Mouse (Mus musculus): Measurements from ENCODE around the gene Pacs1. TPM values are rescaled to one million over a fixed set of nuclear protein-coding genes. Genes with fewer than 3 reads are reported as not detected.

The Pacs1 gene
- total RNA-seq (2023) = 95.0 TPM

GRCm38 (mm10) chr19:5272801-5273733 lies at the start of gene Pacs1:
TSS of gene Pacs1 (minus strand) at chr19:5273119.

DNA sequence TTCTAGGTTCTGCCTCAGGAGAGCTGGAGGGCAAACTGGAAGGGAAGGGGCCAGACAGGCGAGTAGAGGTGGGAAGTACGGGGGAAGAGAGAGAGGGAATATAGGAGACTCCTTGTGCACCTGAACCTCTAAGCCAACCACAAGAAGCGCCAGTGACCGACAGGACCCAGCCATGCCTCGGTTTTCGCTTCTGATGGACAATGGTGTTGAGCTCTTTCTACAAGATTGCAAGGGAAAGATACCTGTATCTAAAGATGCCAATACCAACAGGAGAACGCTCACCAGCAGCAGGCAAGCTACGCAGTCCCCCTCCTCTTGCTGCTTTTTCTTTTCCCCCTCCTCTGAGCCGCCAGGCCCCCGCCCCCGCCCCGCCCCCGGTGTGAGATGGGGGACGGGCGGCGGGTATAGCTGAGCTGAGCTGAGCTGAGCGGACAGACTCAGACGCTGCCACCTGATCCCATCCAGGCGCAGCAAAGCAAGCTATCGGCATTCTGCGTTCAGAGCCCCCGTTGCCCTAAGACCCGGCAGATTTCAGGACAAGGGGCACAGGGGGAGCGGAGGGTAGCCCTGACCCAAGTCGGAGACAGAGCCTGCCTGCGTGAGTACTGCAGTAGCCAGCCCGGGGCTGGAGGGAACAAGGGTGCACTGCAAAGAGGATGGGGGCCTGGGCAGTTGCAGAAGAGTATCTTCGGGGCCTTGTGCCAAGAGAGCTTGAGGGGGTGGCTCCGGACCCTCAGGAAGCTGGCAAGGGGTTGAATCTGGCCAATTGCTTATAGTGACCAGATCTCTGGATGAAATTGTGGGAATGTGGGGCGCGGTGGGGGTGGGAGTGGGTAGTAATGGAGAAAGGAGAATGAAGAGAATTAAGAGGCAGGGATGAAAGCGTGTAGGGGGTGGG lies 25.2 kb upstream of the Pacs1 start, which contains the start of gene Gal3st3:
Gene Gal3st3 (plus strand): TSS at position 429 of the 898 bp plus-strand sequence.

GRCm38 (mm10) chr19:5294972-5295735 lies 22.2 kb upstream of the Pacs1 start, which contains the start of gene Sf3b2:
TSS of gene Sf3b2 (minus strand) at chr19:5295455.

DNA sequence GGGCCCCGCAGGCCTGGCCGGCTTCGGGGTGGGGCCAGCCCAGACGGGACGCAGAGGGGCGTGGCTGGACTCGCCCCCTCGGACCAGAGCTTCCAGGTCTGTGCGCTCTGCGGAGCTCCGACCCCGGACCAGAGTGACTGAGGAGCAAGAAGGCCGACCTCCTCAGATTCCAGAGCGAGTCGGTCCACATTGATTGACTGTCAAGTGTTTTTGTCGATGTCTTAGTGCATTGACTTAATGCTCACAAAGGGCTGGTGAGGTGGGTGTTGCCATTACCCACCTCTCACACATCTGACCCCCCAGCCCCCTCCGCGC lies 154.6 kb downstream of the Pacs1 start, which contains the start of gene Klc2:
Gene Klc2 (minus strand): TSS at position 177 of the 315 bp plus-strand sequence.

GRCm38 (mm10) chr19:5106731-5107191 lies 166.2 kb downstream of the Pacs1 start, which contains the start of gene Rab1b:
TSS of gene Rab1b (minus strand) at chr19:5107072.

DNA sequence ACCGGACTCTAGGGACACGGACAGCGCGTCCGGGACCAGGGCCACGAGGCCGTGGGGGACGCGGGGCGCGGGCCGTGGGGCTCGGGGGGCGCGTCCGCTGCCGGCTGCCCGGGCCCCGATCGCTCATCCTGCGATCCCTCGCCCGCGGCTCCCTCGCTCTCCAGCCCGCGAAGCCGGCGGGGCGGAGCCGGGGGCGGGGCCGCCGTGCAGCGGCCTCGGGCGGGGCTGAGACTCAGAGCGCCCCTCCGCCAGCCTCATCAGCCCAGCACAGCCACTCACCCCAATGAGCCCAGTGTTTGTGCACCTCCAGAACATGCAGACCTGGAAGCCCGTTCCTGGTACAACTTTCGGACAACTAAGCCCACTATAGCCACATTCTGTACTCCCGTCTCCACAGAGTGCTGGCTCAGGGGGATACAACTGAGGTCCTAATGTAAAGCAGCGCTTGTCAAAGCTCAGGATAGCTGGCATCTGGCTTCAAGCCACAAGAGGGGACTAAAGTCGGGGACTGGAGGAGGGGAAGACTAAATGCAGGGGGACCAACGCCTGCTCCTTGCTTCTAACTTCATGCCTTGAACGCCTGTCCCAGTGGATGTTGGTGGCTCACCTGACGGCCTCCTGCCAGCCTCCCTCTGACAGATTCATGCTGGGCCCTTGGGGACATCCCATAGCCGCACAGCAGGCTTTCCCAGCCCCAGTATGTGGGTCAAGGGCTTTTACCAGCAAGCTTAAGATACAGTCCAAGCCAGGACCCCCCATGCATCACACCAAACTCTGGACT lies 174.4 kb downstream of the Pacs1 start, which contains the start of gene Cnih2:
Gene Cnih2 (minus strand): TSS at position 159 of the 781 bp plus-strand sequence.

DNA sequence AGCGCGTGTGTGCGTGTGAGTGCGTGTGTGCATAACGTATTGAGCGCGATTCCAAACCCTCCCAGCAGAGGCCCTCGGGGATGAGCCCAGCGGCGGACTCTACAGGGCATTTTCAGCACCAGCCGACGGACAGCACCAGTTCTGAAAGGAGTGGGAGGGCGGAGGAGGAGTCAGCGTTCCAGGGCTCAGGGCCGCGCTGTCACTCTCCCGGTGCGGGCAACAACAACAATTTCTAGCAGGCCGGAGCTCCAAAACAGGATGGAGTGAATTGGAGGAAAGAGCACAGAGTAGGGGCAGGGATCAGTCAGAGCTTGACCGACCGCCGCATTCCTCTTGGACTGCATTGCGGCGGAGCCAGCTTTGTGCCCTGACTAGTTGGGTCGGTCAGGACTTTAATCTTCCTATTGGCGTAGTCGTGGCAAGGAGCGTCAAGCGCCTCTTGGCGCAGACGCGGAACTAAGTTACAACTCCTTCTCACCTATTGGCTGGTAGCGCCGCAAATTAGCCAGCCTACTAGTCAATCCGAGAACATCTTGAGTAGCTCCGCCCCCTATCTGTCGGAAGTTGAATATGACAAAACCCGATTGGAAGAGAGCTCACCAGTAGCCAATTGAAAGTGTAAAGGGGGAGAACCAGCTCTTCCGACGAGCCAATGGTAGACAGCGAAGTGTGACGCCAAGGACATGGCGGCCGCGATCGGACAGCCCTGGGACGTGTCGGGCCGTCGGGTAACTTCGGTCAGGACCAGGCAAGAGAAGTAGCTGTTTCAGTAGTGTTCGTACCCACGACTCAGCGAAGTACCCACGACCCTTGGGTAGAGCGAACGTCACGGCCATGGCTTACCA lies 184.8 kb downstream of the Pacs1 start, which contains the start of gene Yif1a:
Gene Yif1a (plus strand): TSS at position 655 of the 845 bp plus-strand sequence.

DNA sequence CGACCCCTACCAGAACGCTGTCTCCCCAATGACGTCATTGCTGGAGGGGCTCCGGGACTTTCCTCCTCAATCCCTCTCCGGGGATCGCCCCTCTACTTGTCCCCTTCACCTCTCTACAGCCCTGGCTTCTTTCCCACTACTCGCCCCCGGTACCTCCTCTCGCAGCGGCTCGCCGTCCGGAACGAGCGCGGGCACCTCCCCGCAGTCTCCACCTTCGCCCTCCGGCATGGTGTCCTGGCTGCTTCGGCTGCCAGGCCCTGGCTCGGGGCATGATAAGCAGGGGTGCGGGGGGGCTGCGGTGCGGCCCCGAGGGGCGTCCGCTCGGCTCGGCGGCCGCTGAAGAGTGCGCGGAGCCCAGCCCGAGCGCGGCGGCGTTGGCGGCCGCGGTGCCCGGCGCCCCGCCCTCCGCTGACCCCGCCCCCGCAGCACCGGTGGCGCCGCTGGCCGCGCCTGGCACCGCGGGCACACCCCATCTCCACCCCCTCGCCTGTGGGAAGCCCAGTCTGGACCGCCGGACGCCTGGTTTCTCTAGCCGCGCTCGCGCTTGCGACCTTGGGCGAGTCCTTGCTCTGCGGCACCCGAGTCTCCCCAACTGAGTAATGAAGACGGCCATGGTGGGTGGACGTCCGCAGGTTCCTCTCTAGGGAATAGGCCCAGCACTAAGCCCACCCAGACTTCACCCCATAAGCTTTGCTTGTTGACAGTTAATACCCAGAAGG lies 187.6 kb downstream of the Pacs1 start, which contains the start of gene Tmem151a:
Gene Tmem151a (minus strand): TSS at position 387 of the 719 bp plus-strand sequence.

Other genes starting within 250 kb of the Pacs1 start
- 4.4 TPM for gene Slc29a2, start 249.3 kb downstream of the Pacs1 start, total RNA-seq (2023)
- gene B4gat1, start 234.3 kb downstream of the Pacs1 start, total RNA-seq (2023) = 4.3 TPM
- 1.2 TPM for gene AC124502.3, start 234.2 kb downstream of the Pacs1 start, total RNA-seq (2023)
- gene Brms1, start 231.8 kb downstream of the Pacs1 start, total RNA-seq (2023) = 60.1 TPM
- gene Rin1, start 222.6 kb downstream of the Pacs1 start, total RNA-seq (2023) = 4.6 TPM
- gene Cd248, start 205.0 kb downstream of the Pacs1 start, total RNA-seq (2023) = not detected
- gene Tmem151a, start 187.6 kb downstream of the Pacs1 start, total RNA-seq (2023) = not detected
- gene Yif1a, start 184.6 kb downstream of the Pacs1 start, total RNA-seq (2023) = 26.5 TPM
- 0.92 TPM for gene Cnih2, start 174.6 kb downstream of the Pacs1 start, total RNA-seq (2023)
- gene Rab1b, start 166.0 kb downstream of the Pacs1 start, total RNA-seq (2023) = 90.0 TPM
- gene Klc2, start 154.6 kb downstream of the Pacs1 start, total RNA-seq (2023) = 27.5 TPM
- 240 TPM for gene Sf3b2, start 22.3 kb upstream of the Pacs1 start, total RNA-seq (2023)
- not detected for gene Gal3st3, start 25.2 kb upstream of the Pacs1 start, total RNA-seq (2023)
- not detected for gene Catsper1, start 62.6 kb upstream of the Pacs1 start, total RNA-seq (2023)
- not detected for gene Cst6, start 76.5 kb upstream of the Pacs1 start, total RNA-seq (2023)
- 34.6 TPM for gene Eif1ad, start 93.6 kb upstream of the Pacs1 start, total RNA-seq (2023)
- 108 TPM for gene Banf1, start 94.0 kb upstream of the Pacs1 start, total RNA-seq (2023)
- gene Sart1, start 115.6 kb upstream of the Pacs1 start, total RNA-seq (2023) = 167 TPM
- gene Tsga10ip, start 129.4 kb upstream of the Pacs1 start, total RNA-seq (2023) = 0.86 TPM
- gene Drap1, start 151.9 kb upstream of the Pacs1 start, total RNA-seq (2023) = 162 TPM
- gene AI837181, start 152.0 kb upstream of the Pacs1 start, total RNA-seq (2023) = 50.8 TPM
- 1.4 TPM for gene Fosl1, start 174.4 kb upstream of the Pacs1 start, total RNA-seq (2023)
- 7.1 TPM for gene Ccdc85b, start 184.8 kb upstream of the Pacs1 start, total RNA-seq (2023)
- gene Fibp, start 187.5 kb upstream of the Pacs1 start, total RNA-seq (2023) = 91.2 TPM
- 223 TPM for gene Ctsw, start 195.4 kb upstream of the Pacs1 start, total RNA-seq (2023)
- 1.4 TPM for gene Efemp2, start 200.8 kb upstream of the Pacs1 start, total RNA-seq (2023)
- gene Mus81, start 215.3 kb upstream of the Pacs1 start, total RNA-seq (2023) = 41.4 TPM
- 1,395 TPM for gene Cfl1, start 217.3 kb upstream of the Pacs1 start, total RNA-seq (2023)
- gene 1700020D05Rik, start 230.7 kb upstream of the Pacs1 start, total RNA-seq (2023) = 1.7 TPM
- gene Snx32, start 237.4 kb upstream of the Pacs1 start, total RNA-seq (2023) = 8.0 TPM